Mouse (Mus musculus): ENCODE results near the gene Nol6. TPM values are rescaled to one million over a fixed set of nuclear protein-coding genes. Genes with fewer than 3 reads are reported as not detected.

Nol6 gene
- polyA plus RNA-seq, 1 experiment from 2014 or later = 22.5 TPM

- WGBS = 41% methylated on average over 4 of the region's 4 CpGs
- H3K27me3 ChIP-seq (ENCODE audit: control insufficient read depth, insufficient read depth, low read depth, low read length) = no peaks in the 10 kb centered on the region
- no peak overlapping the region for H3K27ac ChIP-seq (ENCODE audit: low read length)
- H3K9ac ChIP-seq (ENCODE audit: low read length) = no peak overlapping the region
- no peaks in the 10 kb centered on the region for H3K4me1 ChIP-seq (replicated peaks; ENCODE audit: control insufficient read depth, insufficient read depth, low read length)
- no peaks in the 10 kb centered on the region for H3K9me3 ChIP-seq (ENCODE audit: control insufficient read depth, low read length)
- no peak for ATAC-seq (ENCODE audit: low read depth)
- H3K4me3 ChIP-seq (ENCODE audit: low read length) = no peak overlapping the region
- no peaks in the 10 kb centered on the region for H3K36me3 ChIP-seq (ENCODE audit: control insufficient read depth, insufficient read depth, low read length)
- no peak overlapping the region for H3K4me2 ChIP-seq (ENCODE audit: low read depth, low read length)
Observed at GRCm38 (mm10) chr4:41107440-41107839, 16.8 kb downstream of the Nol6 start.

GRCm38 (mm10) chr4:41102901-41103300, 21.4 kb downstream of the Nol6 start:
- peaks cover 9% of the 10 kb centered on the region for H3K27me3 ChIP-seq (ENCODE audit: control insufficient read depth, insufficient read depth, low read depth, low read length)
- ATAC-seq (ENCODE audit: low read depth) = no peak
- H3K4me1 ChIP-seq (replicated peaks; ENCODE audit: control insufficient read depth, insufficient read depth, low read length) = peaks cover 8% of the 10 kb centered on the region
- no peak overlapping the region for H3K4me3 ChIP-seq (ENCODE audit: low read length)
- H3K9me3 ChIP-seq (ENCODE audit: control insufficient read depth, low read length) = no peaks in the 10 kb centered on the region
- H3K9ac ChIP-seq (ENCODE audit: low read length) = no peak overlapping the region
- no peak overlapping the region for H3K4me2 ChIP-seq (ENCODE audit: low read depth, low read length)
- no peaks in the 10 kb centered on the region for H3K36me3 ChIP-seq (ENCODE audit: control insufficient read depth, insufficient read depth, low read length)
- no peak overlapping the region for H3K27ac ChIP-seq (ENCODE audit: low read length)

- H3K4me3 ChIP-seq (ENCODE audit: low read length) = no peak overlapping the region
- H3K36me3 ChIP-seq (ENCODE audit: control insufficient read depth, insufficient read depth, low read length) = no peaks in the 10 kb centered on the region
- no peak overlapping the region for H3K9ac ChIP-seq (ENCODE audit: low read length)
- H3K4me1 ChIP-seq (replicated peaks; ENCODE audit: control insufficient read depth, insufficient read depth, low read length) = peaks cover 17% of the 10 kb centered on the region
- no peak overlapping the region for H3K27ac ChIP-seq (ENCODE audit: low read length)
- no peaks in the 10 kb centered on the region for H3K9me3 ChIP-seq (ENCODE audit: control insufficient read depth, low read length)
- H3K4me2 ChIP-seq (ENCODE audit: low read depth, low read length) = no peak overlapping the region
- H3K27me3 ChIP-seq (ENCODE audit: control insufficient read depth, insufficient read depth, low read depth, low read length) = peaks cover 17% of the 10 kb centered on the region
- ATAC-seq (ENCODE audit: low read depth) = no peak
- WGBS = 69% methylated on average over 1 of the region's 1 CpGs
Observed at GRCm38 (mm10) chr4:41100986-41101385, 23.3 kb downstream of the Nol6 start.

GRCm38 (mm10) chr4:41098577-41098951, 25.7 kb downstream of the Nol6 start:
- Histone ChIP-seq H3K4me2 (ENCODE audit: low read depth, low read length) (peak overlapping the region; percentile 86), H3K9me3 (ENCODE audit: control insufficient read depth, low read length) (no peaks in the 10 kb centered on the region), H3K27me3 (ENCODE audit: control insufficient read depth, insufficient read depth, low read depth, low read length) (peaks cover 17% of the 10 kb centered on the region), H3K9ac (ENCODE audit: low read length) (no peak overlapping the region; the same call in 1 of the 2 replicates), H3K4me3 (ENCODE audit: low read length) (peak overlapping the region; percentile 47), H3K4me1 (replicated peaks; ENCODE audit: control insufficient read depth, insufficient read depth, low read length) (peaks cover 24% of the 10 kb centered on the region), H3K27ac (ENCODE audit: low read length) (no peak overlapping the region), H3K36me3 (ENCODE audit: control insufficient read depth, insufficient read depth, low read length) (no peaks in the 10 kb centered on the region)
- ATAC-seq (ENCODE audit: low read depth) = no peak
- WGBS = 12% methylated on average over 11 of the region's 11 CpGs

GRCm38 (mm10) chr4:41097871-41098576, 26.2 kb downstream of the Nol6 start, which contains the start of gene Aqp3:
Aqp3 (minus strand) TSS chr4:41098183.
- Histone ChIP-seq H3K27ac (ENCODE audit: low read length) (no peak within 1 kb of the TSS), H3K9me3 (ENCODE audit: control insufficient read depth, low read length) (no peaks in the 10 kb centered on the region), H3K36me3 (ENCODE audit: control insufficient read depth, insufficient read depth, low read length) (no peaks in the 10 kb centered on the region), H3K4me2 (ENCODE audit: low read depth, low read length) (peak within 1 kb of the TSS; percentile 86), H3K4me3 (ENCODE audit: low read length) (peak within 1 kb of the TSS; percentile 47), H3K9ac (ENCODE audit: low read length) (peak within 1 kb of the TSS; percentile 59), H3K4me1 (replicated peaks; ENCODE audit: control insufficient read depth, insufficient read depth, low read length) (peaks cover 24% of the 10 kb centered on the region), H3K27me3 (ENCODE audit: control insufficient read depth, insufficient read depth, low read depth, low read length) (peaks cover 17% of the 10 kb centered on the region)
- whole genome bisulfite sequencing = under 1% methylated on average over 42 of the region's 42 CpGs
- 0 out of 2 replicates have a peak, but pooled peaks have one; percentile 41 for ATAC-seq (ENCODE audit: low read depth)

GRCm38 (mm10) chr4:41097381-41097780, 26.9 kb downstream of the Nol6 start:
- Histone ChIP-seq H3K4me2 (ENCODE audit: low read depth, low read length) (no peak overlapping the region), H3K4me1 (replicated peaks; ENCODE audit: control insufficient read depth, insufficient read depth, low read length) (peaks cover 24% of the 10 kb centered on the region), H3K9me3 (ENCODE audit: control insufficient read depth, low read length) (no peaks in the 10 kb centered on the region), H3K27ac (ENCODE audit: low read length) (no peak overlapping the region), H3K4me3 (ENCODE audit: low read length) (no peak overlapping the region), H3K9ac (ENCODE audit: low read length) (no peak overlapping the region), H3K27me3 (ENCODE audit: control insufficient read depth, insufficient read depth, low read depth, low read length) (peaks cover 17% of the 10 kb centered on the region), H3K36me3 (ENCODE audit: control insufficient read depth, insufficient read depth, low read length) (no peaks in the 10 kb centered on the region)
- ATAC-seq (ENCODE audit: low read depth) = no peak
- WGBS = 61% methylated on average over 13 of the region's 13 CpGs

- peaks cover 17% of the 10 kb centered on the region for H3K27me3 ChIP-seq (ENCODE audit: control insufficient read depth, insufficient read depth, low read depth, low read length)
- no peaks in the 10 kb centered on the region for H3K9me3 ChIP-seq (ENCODE audit: control insufficient read depth, low read length)
- no peak overlapping the region for H3K4me2 ChIP-seq (ENCODE audit: low read depth, low read length)
- peaks cover 24% of the 10 kb centered on the region for H3K4me1 ChIP-seq (replicated peaks; ENCODE audit: control insufficient read depth, insufficient read depth, low read length)
- H3K27ac ChIP-seq (ENCODE audit: low read length) = no peak overlapping the region
- no peaks in the 10 kb centered on the region for H3K36me3 ChIP-seq (ENCODE audit: control insufficient read depth, insufficient read depth, low read length)
- no peak overlapping the region for H3K4me3 ChIP-seq (ENCODE audit: low read length)
- no peak overlapping the region for H3K9ac ChIP-seq (ENCODE audit: low read length)
- WGBS = 69% methylated on average over 5 of the region's 5 CpGs
- ATAC-seq (ENCODE audit: low read depth) = no peak
Observed at GRCm38 (mm10) chr4:41096794-41097193, 27.5 kb downstream of the Nol6 start.

GRCm38 (mm10) chr4:41096169-41096568, 28.1 kb downstream of the Nol6 start:
- Histone ChIP-seq H3K4me3 (ENCODE audit: low read length) (no peak overlapping the region), H3K27ac (ENCODE audit: low read length) (no peak overlapping the region), H3K9ac (ENCODE audit: low read length) (no peak overlapping the region), H3K9me3 (ENCODE audit: control insufficient read depth, low read length) (no peaks in the 10 kb centered on the region), H3K36me3 (ENCODE audit: control insufficient read depth, insufficient read depth, low read length) (no peaks in the 10 kb centered on the region), H3K4me1 (replicated peaks; ENCODE audit: control insufficient read depth, insufficient read depth, low read length) (peaks cover 24% of the 10 kb centered on the region), H3K4me2 (ENCODE audit: low read depth, low read length) (no peak overlapping the region), H3K27me3 (ENCODE audit: control insufficient read depth, insufficient read depth, low read depth, low read length) (peaks cover 17% of the 10 kb centered on the region)
- WGBS = 51% methylated on average over 7 of the region's 8 CpGs
- ATAC-seq (ENCODE audit: low read depth) = no peak

- 35% methylated on average over 9 of the region's 9 CpGs for WGBS
Observed at GRCm38 (mm10) chr4:41094361-41094760, 29.9 kb downstream of the Nol6 start.

More at GRCm38 (mm10) chr4:41094361-41094760, 29.9 kb downstream of the Nol6 start:
- Histone ChIP-seq H3K9me3 (ENCODE audit: control insufficient read depth, low read length) (no peaks in the 10 kb centered on the region), H3K4me2 (ENCODE audit: low read depth, low read length) (no peak overlapping the region), H3K4me1 (replicated peaks; ENCODE audit: control insufficient read depth, insufficient read depth, low read length) (peaks cover 24% of the 10 kb centered on the region), H3K36me3 (ENCODE audit: control insufficient read depth, insufficient read depth, low read length) (no peaks in the 10 kb centered on the region), H3K4me3 (ENCODE audit: low read length) (no peak overlapping the region), H3K9ac (ENCODE audit: low read length) (no peak overlapping the region), H3K27me3 (ENCODE audit: control insufficient read depth, insufficient read depth, low read depth, low read length) (peaks cover 17% of the 10 kb centered on the region), H3K27ac (ENCODE audit: low read length) (no peak overlapping the region)
- peak; percentile 80 for ATAC-seq (ENCODE audit: low read depth)

Measured in lung, embryonic 16.5 days (tissue).